Mouse (Mus musculus) E14TG2a.4 (cell line): ENCODE results near the gene Iqck.

ENCODE experiments used
- H3K27me3 ChIP-seq: 2 replicates; pipeline ENCODE4 v1.6.1; 2014; ENCODE audit warnings: low read length, control low read depth; ENCODE audit not compliant: insufficient read depth
- H3K36me3 ChIP-seq: 2 replicates; pipeline ENCODE4 v1.6.1; 2014; ENCODE audit warnings: low read length, control low read depth; ENCODE audit not compliant: insufficient read depth
- H3K4me1 ChIP-seq: replicated peaks from 2 replicates; pipeline ENCODE4 v1.6.1; 2014; ENCODE audit warnings: low read depth, low read length, control low read depth
- H3K4me3 ChIP-seq: replicated peaks from 2 replicates; pipeline ENCODE4 v1.5.1; 2014; ENCODE audit warnings: mild to moderate bottlenecking, low read length
- H3K9me3 ChIP-seq: 2 replicates; pipeline ENCODE4 v1.6.1; 2014; ENCODE audit warnings: low read length, control low read depth
- CTCF ChIP-seq: conservative IDR thresholded peaks from 2 replicates; pipeline ENCODE4 v1.5.1; 2014; ENCODE audit warnings: low read length
- NANOG ChIP-seq: IDR thresholded peaks from 2 replicates; pipeline ENCODE4 v1.6.1; 2014; ENCODE audit warnings: borderline replicate concordance, low read length, mixed read lengths
- POU5F1 ChIP-seq: IDR thresholded peaks from 2 replicates; pipeline ENCODE4 v1.6.1; 2014; ENCODE audit warnings: low read length, borderline replicate concordance

The Iqck gene

DNA sequence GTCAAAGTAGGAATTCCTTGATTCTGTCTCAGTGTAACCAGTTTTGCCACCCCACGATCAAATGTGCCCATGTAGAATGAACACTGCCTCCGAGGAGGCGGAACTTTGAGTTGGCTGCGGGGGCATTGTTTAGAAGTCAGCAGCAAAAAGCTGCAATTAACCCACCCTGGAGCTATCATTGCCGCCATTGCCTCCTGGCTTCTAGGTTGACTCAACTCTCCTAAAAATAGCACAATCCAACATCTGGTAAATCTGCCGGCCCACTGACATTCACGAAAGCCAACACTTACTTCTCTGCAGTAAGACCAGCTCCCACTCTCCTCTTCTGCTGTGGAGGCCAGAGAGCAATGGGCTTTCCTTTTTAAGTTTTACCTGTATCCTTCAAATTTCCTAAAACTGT is 103.7 kb downstream of the Iqck start:
- H3K4me3 ChIP-seq: no peak overlapping the region
- no peaks in the 10 kb centered on the region for H3K36me3 ChIP-seq
- H3K27me3 ChIP-seq: 0 out of 2 replicates have a peak, but pooled peaks cover 4% of the 10 kb centered on the region
- H3K9me3 ChIP-seq: no peaks in the 10 kb centered on the region
- TF ChIP-seq POU5F1: no peak
- no peak for TF ChIP-seq NANOG
- no peak for TF ChIP-seq CTCF
- peaks cover 3% of the 10 kb centered on the region; the same call in 1 of the 2 replicates for H3K4me1 ChIP-seq

DNA sequence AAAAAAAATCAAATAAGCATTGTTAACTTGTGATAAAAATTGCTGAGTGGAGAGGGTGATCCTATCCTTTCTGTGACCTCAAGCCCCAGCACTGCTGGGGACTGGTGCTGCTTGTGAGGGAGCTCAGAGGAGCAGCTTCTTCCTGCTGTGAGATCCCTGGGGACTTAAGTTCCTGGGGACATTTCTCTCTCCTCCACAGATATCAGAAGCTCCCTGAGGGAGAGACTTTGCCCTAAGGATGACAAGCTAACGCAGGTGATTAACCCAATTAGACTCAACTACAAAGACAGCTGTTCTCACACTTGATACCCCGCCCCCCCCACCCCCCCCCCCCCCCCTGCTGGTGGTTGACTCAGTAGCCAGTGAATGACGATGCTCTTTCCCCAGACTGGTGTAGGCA is 109.2 kb downstream of the Iqck start:
- no peaks in the 10 kb centered on the region for H3K36me3 ChIP-seq
- no peak for TF ChIP-seq POU5F1
- no peak for TF ChIP-seq NANOG
- no peak for TF ChIP-seq CTCF
- H3K4me1 ChIP-seq: peaks cover 31% of the 10 kb centered on the region
- no peak overlapping the region for H3K4me3 ChIP-seq
- H3K27me3 ChIP-seq: peaks cover 4% of the 10 kb centered on the region; the same call in 1 of the 2 replicates
- no peaks in the 10 kb centered on the region for H3K9me3 ChIP-seq

DNA sequence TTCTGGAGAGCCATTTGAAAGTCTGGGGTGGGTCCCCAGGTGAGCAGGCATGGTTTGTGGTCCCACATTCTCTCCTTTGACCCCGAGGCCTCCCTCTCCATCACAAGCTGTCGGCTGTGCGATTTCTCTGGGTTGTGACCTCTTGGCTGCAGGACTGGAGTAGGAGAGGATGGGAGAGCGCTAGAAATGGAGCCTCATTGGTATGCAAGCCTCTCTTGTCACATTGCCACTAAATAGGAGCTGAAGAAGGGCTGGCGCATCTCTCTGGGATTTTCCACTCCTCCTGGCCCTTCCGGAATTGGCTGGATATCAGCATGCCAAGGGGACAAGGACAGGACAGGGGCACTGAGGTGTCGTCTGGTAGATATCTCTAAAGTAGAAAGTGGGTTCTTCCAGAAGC is 109.6 kb downstream of the Iqck start:
- peaks cover 34% of the 10 kb centered on the region for H3K4me1 ChIP-seq
- no peaks in the 10 kb centered on the region for H3K36me3 ChIP-seq
- peaks cover 4% of the 10 kb centered on the region; the same call in 1 of the 2 replicates for H3K27me3 ChIP-seq
- no peak for TF ChIP-seq POU5F1
- no peak for TF ChIP-seq CTCF
- no peak for TF ChIP-seq NANOG
- no peak overlapping the region for H3K4me3 ChIP-seq
- H3K9me3 ChIP-seq: no peaks in the 10 kb centered on the region

DNA sequence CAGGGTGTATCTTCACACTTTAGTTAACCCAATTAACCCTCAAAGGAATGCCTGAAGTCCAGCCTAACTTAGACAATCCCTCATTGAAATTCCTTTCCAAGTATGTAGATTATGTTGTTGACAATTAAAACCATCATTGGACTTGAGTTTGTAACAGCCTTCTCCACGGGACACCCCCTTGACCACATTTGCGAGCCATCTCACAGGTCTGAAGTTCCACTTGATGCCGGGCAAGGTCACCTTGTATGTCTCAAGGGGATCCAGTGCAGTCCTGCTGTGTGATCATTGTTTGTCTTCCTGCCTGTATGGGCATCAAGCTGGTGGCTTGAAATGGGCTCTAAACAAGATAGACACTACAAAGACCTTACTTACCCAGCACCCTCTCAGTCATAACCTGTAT is 113.3 kb downstream of the Iqck start:
- Histone ChIP-seq H3K4me1 (peaks cover 66% of the 10 kb centered on the region), H3K36me3 (peaks cover 2% of the 10 kb centered on the region; the same call in 1 of the 2 replicates), H3K9me3 (no peaks in the 10 kb centered on the region), H3K4me3 (no peak overlapping the region), H3K27me3 (no peaks in the 10 kb centered on the region; the same call in 1 of the 2 replicates)
- TF ChIP-seq NANOG (peak; percentile 88), CTCF (no peak), POU5F1 (no peak)

DNA sequence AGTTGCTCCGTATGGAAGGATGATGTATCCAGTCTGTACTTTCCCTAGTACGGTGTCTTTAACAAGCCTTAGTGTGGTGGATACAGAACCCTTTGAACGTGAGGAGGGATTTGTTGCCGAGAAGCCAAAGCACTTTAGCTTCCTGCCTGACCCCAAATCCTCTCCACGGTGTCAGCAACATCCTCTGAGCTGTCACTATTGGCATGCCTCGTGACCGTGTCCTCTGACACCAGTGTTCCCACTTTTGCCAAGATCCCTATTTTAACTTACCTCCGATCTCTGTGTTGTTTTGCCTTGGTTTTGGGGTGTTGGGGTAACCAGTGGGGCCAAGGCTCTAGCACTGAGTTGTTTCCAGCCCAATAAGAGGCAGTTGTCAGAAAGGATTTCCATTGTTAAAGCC is 115.9 kb downstream of the Iqck start:
- H3K27me3 ChIP-seq: no peaks in the 10 kb centered on the region
- no peaks in the 10 kb centered on the region for H3K9me3 ChIP-seq
- H3K4me1 ChIP-seq: peaks cover 66% of the 10 kb centered on the region
- H3K36me3 ChIP-seq: peaks cover 27% of the 10 kb centered on the region
- TF ChIP-seq CTCF (no peak), POU5F1 (no peak), NANOG (no peak)
- H3K4me3 ChIP-seq: no peak overlapping the region

DNA sequence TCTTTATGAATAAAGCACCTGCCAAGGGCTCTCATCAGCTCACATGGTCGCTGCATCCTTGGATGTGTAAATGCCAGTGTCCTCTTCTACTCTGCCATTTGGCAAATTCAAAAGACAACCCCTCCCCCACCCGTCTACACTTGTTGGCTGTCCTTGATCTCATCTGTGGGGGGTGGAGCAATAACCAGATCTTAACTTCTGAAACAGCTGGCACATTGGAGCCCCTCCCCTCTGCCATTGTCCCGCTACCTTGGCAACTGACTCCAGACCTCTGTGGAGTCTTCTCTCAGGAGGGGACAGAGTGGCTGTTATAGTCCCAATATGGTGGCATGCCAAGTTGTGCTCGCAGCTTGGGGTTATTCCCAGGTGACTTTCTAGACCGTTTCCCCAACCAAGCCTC is 116.8 kb downstream of the Iqck start:
- Histone ChIP-seq H3K9me3 (no peaks in the 10 kb centered on the region), H3K4me1 (peaks cover 74% of the 10 kb centered on the region), H3K36me3 (peaks cover 30% of the 10 kb centered on the region), H3K27me3 (no peaks in the 10 kb centered on the region), H3K4me3 (no peak overlapping the region)
- no peak for TF ChIP-seq POU5F1
- TF ChIP-seq NANOG: no peak
- TF ChIP-seq CTCF: no peak

DNA sequence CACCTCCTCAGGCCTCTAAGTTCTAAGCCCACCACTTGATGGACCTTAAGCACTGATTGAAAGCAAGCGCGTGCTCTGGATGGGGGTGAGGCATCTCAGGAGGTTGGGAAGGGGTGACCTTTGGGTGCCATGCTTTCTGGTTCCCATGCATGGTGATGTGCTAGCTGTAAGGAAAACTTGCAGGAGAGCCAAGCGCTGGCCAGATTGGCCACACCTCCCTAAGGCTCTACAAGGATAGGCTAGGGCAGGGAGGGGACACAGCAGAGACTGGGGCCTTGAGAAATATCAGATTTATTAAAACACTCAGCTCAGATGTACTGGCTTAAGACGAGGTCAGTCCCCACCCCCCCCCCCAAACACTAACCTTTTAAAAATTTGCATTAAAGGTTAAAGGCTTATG is 117.8 kb downstream of the Iqck start:
- Histone ChIP-seq H3K27me3 (no peaks in the 10 kb centered on the region), H3K36me3 (peaks cover 40% of the 10 kb centered on the region), H3K9me3 (no peaks in the 10 kb centered on the region), H3K4me1 (peaks cover 76% of the 10 kb centered on the region), H3K4me3 (no peak overlapping the region)
- TF ChIP-seq CTCF (no peak), NANOG (no peak), POU5F1 (no peak)

DNA sequence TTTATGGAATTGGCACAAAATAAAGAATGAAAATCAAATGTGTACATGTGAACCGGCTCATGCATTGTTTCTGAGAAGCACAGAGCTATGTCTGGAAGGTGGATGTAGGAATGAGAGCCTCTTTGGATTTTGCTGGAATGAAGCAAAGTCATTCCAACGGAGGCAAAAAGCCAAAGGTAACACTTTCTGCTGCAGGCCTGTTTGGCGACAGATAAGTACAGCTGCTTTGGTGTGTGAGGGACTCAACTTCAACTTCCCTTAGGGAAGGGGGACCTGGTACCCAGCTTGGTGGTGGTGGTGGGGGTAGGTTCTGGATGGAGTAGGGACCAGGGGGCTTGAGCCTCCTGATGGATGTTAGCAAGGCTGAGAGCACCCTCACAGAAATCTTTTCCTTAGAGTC is 120.3 kb downstream of the Iqck start:
- no peaks in the 10 kb centered on the region for H3K9me3 ChIP-seq
- peaks cover 56% of the 10 kb centered on the region for H3K4me1 ChIP-seq
- H3K27me3 ChIP-seq: no peaks in the 10 kb centered on the region
- peaks cover 57% of the 10 kb centered on the region for H3K36me3 ChIP-seq
- no peak for TF ChIP-seq POU5F1
- TF ChIP-seq NANOG: no peak
- TF ChIP-seq CTCF: no peak
- H3K4me3 ChIP-seq: no peak overlapping the region

DNA sequence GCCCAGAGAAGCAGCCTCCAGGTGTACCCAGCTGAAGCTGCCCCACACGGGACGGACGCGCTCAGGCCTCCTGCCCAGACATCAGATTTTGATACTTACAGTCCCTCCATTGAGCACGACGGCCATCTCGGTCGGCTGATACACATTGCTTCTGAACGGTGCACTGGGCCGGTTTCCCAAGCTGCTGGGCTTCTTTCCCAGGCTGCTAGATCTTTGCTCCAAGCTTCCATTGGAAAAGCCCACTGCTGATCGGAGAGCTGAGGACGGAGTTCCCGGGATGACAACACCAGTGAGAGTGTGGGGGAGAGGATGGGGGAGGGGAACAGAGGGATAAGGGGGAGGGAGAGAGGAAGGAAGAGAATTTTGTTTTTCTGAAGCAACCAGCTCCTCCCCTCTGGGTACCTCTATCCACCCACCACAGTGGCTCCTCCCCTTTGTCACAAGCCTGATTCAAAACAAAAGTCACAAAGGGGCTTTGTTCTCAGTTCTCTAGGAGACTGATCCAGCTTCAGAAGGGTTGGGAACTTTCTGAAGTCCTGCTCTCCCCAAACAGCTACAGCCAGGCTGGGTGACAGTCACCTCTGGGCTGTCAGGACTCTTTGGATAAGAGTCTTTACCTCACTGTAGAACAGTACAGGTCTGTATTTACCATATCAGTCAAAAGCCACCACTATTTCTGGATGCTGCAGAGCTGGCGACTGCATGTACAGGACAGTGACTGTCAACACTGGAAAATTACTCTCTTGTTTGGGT is 121.0 kb downstream of the Iqck start:
- no peaks in the 10 kb centered on the region for H3K27me3 ChIP-seq
- peaks cover 64% of the 10 kb centered on the region for H3K36me3 ChIP-seq
- H3K4me1 ChIP-seq: peaks cover 49% of the 10 kb centered on the region
- TF ChIP-seq POU5F1 (no peak), CTCF (no peak), NANOG (no peak)
- H3K9me3 ChIP-seq: no peaks in the 10 kb centered on the region
- no peak overlapping the region; the same call in 1 of the 2 replicates for H3K4me3 ChIP-seq
